Mouse (Mus musculus): Measurements from ENCODE around the gene Nckap5l.
A peak's percentile ranks its signal among the peaks of the same experiment; 100 is the strongest.

Nckap5l gene

GRCm38 (mm10) chr15:99431063-99431462, 26.5 kb downstream of the Nckap5l start:
- DNase-seq (ENCODE audit: low spot score in 2 of 2): no peak

GRCm38 (mm10) chr15:99430394-99430793, 27.2 kb downstream of the Nckap5l start:
- no peak for DNase-seq (ENCODE audit: low spot score in 2 of 2)

GRCm38 (mm10) chr15:99423884-99424283, 33.7 kb downstream of the Nckap5l start:
- no peak for DNase-seq (ENCODE audit: low spot score in 2 of 2)

- DNase-seq (ENCODE audit: low spot score in 2 of 2): no peak
Measured at GRCm38 (mm10) chr15:99423131-99423530, 34.4 kb downstream of the Nckap5l start.

GRCm38 (mm10) chr15:99422551-99422950, 35.0 kb downstream of the Nckap5l start:
- no peak for DNase-seq (ENCODE audit: low spot score in 2 of 2)

GRCm38 (mm10) chr15:99421676-99422075, 35.9 kb downstream of the Nckap5l start:
- no peak for DNase-seq (ENCODE audit: low spot score in 2 of 2)

- DNase-seq (ENCODE audit: low spot score in 2 of 2): no peak
Measured at GRCm38 (mm10) chr15:99421152-99421551, 36.4 kb downstream of the Nckap5l start.

GRCm38 (mm10) chr15:99420521-99421014, 37.0 kb downstream of the Nckap5l start:
- DNase-seq (ENCODE audit: low spot score in 2 of 2): peak; percentile 58 to 64

- no peak for DNase-seq (ENCODE audit: low spot score in 2 of 2)
Measured at GRCm38 (mm10) chr15:99420101-99420500, 37.4 kb downstream of the Nckap5l start.

- no peak for DNase-seq (ENCODE audit: low spot score in 2 of 2)
Measured at GRCm38 (mm10) chr15:99417692-99418271, 39.8 kb downstream of the Nckap5l start.

GRCm38 (mm10) chr15:99416957-99417356, 40.6 kb downstream of the Nckap5l start:
- no peak for DNase-seq (ENCODE audit: low spot score in 2 of 2)

GRCm38 (mm10) chr15:99416348-99416882, 41.1 kb downstream of the Nckap5l start:
- peak in 1 of 2 experiments; percentile 74 for DNase-seq (ENCODE audit: low spot score in 2 of 2)

GRCm38 (mm10) chr15:99415793-99416192, 41.8 kb downstream of the Nckap5l start:
- DNase-seq (ENCODE audit: low spot score in 2 of 2): no peak

GRCm38 (mm10) chr15:99411747-99412146, 45.8 kb downstream of the Nckap5l start:
- DNase-seq (ENCODE audit: low spot score in 2 of 2): no peak

GRCm38 (mm10) chr15:99408845-99409244, 48.7 kb downstream of the Nckap5l start:
- DNase-seq (ENCODE audit: low spot score in 2 of 2): no peak

GRCm38 (mm10) chr15:99406986-99407570, 50.5 kb downstream of the Nckap5l start:
- DNase-seq (ENCODE audit: low spot score in 2 of 2): no peak

- no peak for DNase-seq (ENCODE audit: low spot score in 2 of 2)
Measured at GRCm38 (mm10) chr15:99405150-99405549, 52.4 kb downstream of the Nckap5l start.

GRCm38 (mm10) chr15:99403159-99403889, 54.2 kb downstream of the Nckap5l start:
- no peak for DNase-seq (ENCODE audit: low spot score in 2 of 2)

- DNase-seq (ENCODE audit: low spot score in 2 of 2): no peak
Measured at GRCm38 (mm10) chr15:99400602-99401001, 56.9 kb downstream of the Nckap5l start.

- DNase-seq (ENCODE audit: low spot score in 2 of 2): no peak
Measured at GRCm38 (mm10) chr15:99399503-99400245, 57.9 kb downstream of the Nckap5l start.

- no peak for DNase-seq (ENCODE audit: low spot score in 2 of 2)
Measured at GRCm38 (mm10) chr15:99397622-99398021, 59.9 kb downstream of the Nckap5l start.

- no peak for DNase-seq (ENCODE audit: low spot score in 2 of 2)
Measured at GRCm38 (mm10) chr15:99396875-99397274, 60.7 kb downstream of the Nckap5l start.

Measured in frontal cortex, postnatal 10 days (tissue).